Mouse (Mus musculus) hematopoietic stem cell, adult 5-6 weeks (primary cell): ENCODE measurements at regions not wholly inside any gene's neighbourhood (a gene's known extent, or its start where the extent isn't known, plus 50 kb on each side); places are given as distances from the start of the nearest gene placed in this dataset.
"Not testable (repeated sequence)": the region's sequence is repeated elsewhere in the genome, so short reads cannot be mapped to it uniquely, and the experiment has no call there.

Experiments
- ATAC-seq, 2 experiments: fragments of 125-278 bp in 1 of 2; replicated peaks in 1 of 2; 2 replicates each; pipeline ENCODE4 v1.8.0; 2016 to 2017; ENCODE audit warnings: inconsistent platforms in 2 of 2, mild to moderate bottlenecking in 2 of 2, moderate number of reproducible peaks in 2 of 2, low read depth in 1 of 2, moderate TSS enrichment in 1 of 2; ENCODE audit not compliant: low FRiP score in 2 of 2, poor library complexity in 2 of 2, severe bottlenecking in 2 of 2, insufficient read depth in 1 of 2, low TSS enrichment in 1 of 2

- ATAC-seq = peak; percentile 32 to 36; a peak in 2 of 4 replicates
Measured at GRCm38 (mm10) chr6:7120136-7120535, 164.3 kb downstream of the Sdhaf3 start.

- no peak for ATAC-seq
Measured at GRCm38 (mm10) chr6:7133042-7133441, 177.2 kb downstream of the Sdhaf3 start.

GRCm38 (mm10) chr6:7134062-7134461 is 178.3 kb downstream of the Sdhaf3 start:
- no peak for ATAC-seq

GRCm38 (mm10) chr6:7134888-7135287 is 179.1 kb downstream of the Sdhaf3 start:
- no peak for ATAC-seq

GRCm38 (mm10) chr6:7181711-7182110 is 225.9 kb downstream of the Sdhaf3 start:
- ATAC-seq = no peak

GRCm38 (mm10) chr6:7199046-7199599 is 243.3 kb downstream of the Sdhaf3 start:
- ATAC-seq = no peak

GRCm38 (mm10) chr6:7215880-7216279 is 260.1 kb downstream of the Sdhaf3 start:
- no peak for ATAC-seq

- no peak for ATAC-seq
Measured at GRCm38 (mm10) chr6:7252286-7252685, 296.5 kb downstream of the Sdhaf3 start.

- ATAC-seq = no peak
Measured at GRCm38 (mm10) chr6:7277431-7277830, 277.2 kb upstream of the Tac1 start.

GRCm38 (mm10) chr6:7306956-7307355 is 247.7 kb upstream of the Tac1 start:
- ATAC-seq = no peak

- ATAC-seq = no peak
Measured at GRCm38 (mm10) chr6:7313496-7313895, 241.2 kb upstream of the Tac1 start.

GRCm38 (mm10) chr6:7326974-7327373 is 227.7 kb upstream of the Tac1 start:
- ATAC-seq = no peak

GRCm38 (mm10) chr6:7356634-7357033 is 198.0 kb upstream of the Tac1 start:
- ATAC-seq = no peak

- ATAC-seq = no peak
Measured at GRCm38 (mm10) chr6:7367166-7367565, 187.5 kb upstream of the Tac1 start.

GRCm38 (mm10) chr6:7374629-7375028 is 180.1 kb upstream of the Tac1 start:
- no peak for ATAC-seq

- ATAC-seq = no peak
Measured at GRCm38 (mm10) chr6:7375851-7376250, 178.8 kb upstream of the Tac1 start.

- ATAC-seq = no peak
Measured at GRCm38 (mm10) chr6:7378651-7379050, 176.0 kb upstream of the Tac1 start.

- ATAC-seq = no peak
Measured at GRCm38 (mm10) chr6:7424731-7425130, 129.9 kb upstream of the Tac1 start.

- no peak for ATAC-seq
Measured at GRCm38 (mm10) chr6:7441725-7442124, 113.0 kb upstream of the Tac1 start.

GRCm38 (mm10) chr6:7442286-7442685 is 112.4 kb upstream of the Tac1 start:
- ATAC-seq = not testable (repeated sequence)
